In the genomic region with DNA sequence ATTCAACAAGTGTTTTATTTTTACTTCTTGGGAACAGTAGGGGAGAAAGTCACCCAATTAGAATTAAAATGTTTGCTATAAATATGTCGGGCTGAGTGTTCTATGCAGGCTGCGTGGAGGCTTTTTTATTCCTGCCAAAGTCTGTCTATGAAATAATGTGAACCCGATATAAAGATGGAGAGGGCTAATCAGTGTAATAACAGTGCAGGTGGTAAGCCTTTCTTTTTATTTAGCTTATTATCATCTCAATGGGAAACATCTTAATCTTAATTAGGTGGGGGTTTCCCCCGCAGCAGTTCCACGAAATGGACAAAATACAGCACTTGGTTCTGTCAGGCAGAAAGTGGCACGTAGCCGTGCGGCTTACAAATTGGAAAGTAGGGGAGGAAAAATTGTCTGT, we compare ENCODE assay signal across 30 mouse cellular contexts.
"Had no signal": no experiment of that assay in that cellular context is flagged by ENCODE, and none has a peak within 500 bp of the region (broad histone marks: within the 10 kb centered on the region; RNA-seq: fewer than 3 reads in every experiment).

No protein-coding gene starts in this region.

- ATAC-seq: hindbrain, postnatal 0 days; intestine, embryonic 16.5 days; liver, postnatal 0 days had no signal

- H3K27ac ChIP-seq: heart, adult 2 months; heart, embryonic 13.5 days; heart, embryonic 15.5 days; hindbrain, embryonic 13.5 days; hindbrain, embryonic 15.5 days; hindbrain, postnatal 0 days; kidney, embryonic 15.5 days; kidney, postnatal 0 days; layer of hippocampus, adult 2 months; left cerebral cortex, adult 2 months; limb, embryonic 10.5 days; limb, embryonic 12.5 days; liver, embryonic 13.5 days; liver, embryonic 15.5 days had no signal

- H3K4me1 ChIP-seq: kidney, embryonic 15.5 days; liver, embryonic 13.5 days; liver, embryonic 15.5 days had no signal

- H3K9me3 ChIP-seq: heart, embryonic 13.5 days; heart, embryonic 15.5 days; hindbrain, embryonic 13.5 days; hindbrain, embryonic 15.5 days; kidney, embryonic 15.5 days; limb, embryonic 10.5 days; limb, embryonic 12.5 days; liver, embryonic 13.5 days; liver, embryonic 15.5 days had no signal

- H3K36me3 ChIP-seq: heart, embryonic 13.5 days; heart, embryonic 15.5 days; hindbrain, embryonic 13.5 days; hindbrain, embryonic 15.5 days; kidney, embryonic 15.5 days; limb, embryonic 10.5 days; limb, embryonic 12.5 days; liver, embryonic 13.5 days; liver, embryonic 15.5 days had no signal

- H3K9ac ChIP-seq: heart, embryonic 13.5 days; heart, embryonic 15.5 days; hindbrain, embryonic 13.5 days; hindbrain, embryonic 15.5 days; kidney, embryonic 15.5 days; limb, embryonic 12.5 days; liver, embryonic 13.5 days; liver, embryonic 15.5 days; liver, postnatal 0 days had no signal

- DNase-seq: gastrocnemius, postnatal 14 days; gastrocnemius, postnatal 36 days; heart, adult 11 months; heart, adult 2 months; heart, postnatal 14 days; heart, postnatal 36 days; kidney, adult 11 months; kidney, adult 2 months; kidney, adult 9 months; kidney, postnatal 14 days; kidney, postnatal 4 days; layer of hippocampus, postnatal 36 days; liver; liver, embryonic 13.5 days; liver, postnatal 0 days had no signal

- H3K4me2 ChIP-seq: heart, embryonic 11.5 days; heart, embryonic 13.5 days; heart, embryonic 15.5 days; hindbrain, embryonic 13.5 days; hindbrain, embryonic 15.5 days; kidney, embryonic 15.5 days; limb, embryonic 12.5 days; liver, embryonic 11.5 days; liver, embryonic 13.5 days; liver, embryonic 15.5 days had no signal

- H3K27me3 ChIP-seq: heart, embryonic 13.5 days; heart, embryonic 15.5 days; kidney, embryonic 15.5 days; limb, embryonic 12.5 days; liver, embryonic 13.5 days; liver, embryonic 15.5 days had no signal

- H3K4me3 ChIP-seq: heart, adult 2 months; heart, embryonic 13.5 days; heart, embryonic 15.5 days; hindbrain, embryonic 13.5 days; hindbrain, embryonic 15.5 days; kidney, embryonic 15.5 days; layer of hippocampus, adult 2 months; left cerebral cortex, adult 2 months; limb, embryonic 10.5 days; limb, embryonic 12.5 days; liver, embryonic 13.5 days; liver, embryonic 15.5 days had no signal
